Mouse (Mus musculus) kidney, adult 2 months (tissue): ENCODE data around the gene C130032M10Rik.

ENCODE experiments used
- CTCF ChIP-seq: fragments of 200-500 bp; conservative IDR thresholded peaks from 2 replicates; pipeline ENCODE4 v1.5.1; 2011; ENCODE audit warnings: low read depth, mild to moderate bottlenecking, control low read depth, low read length, moderate library complexity, mixed read lengths; ENCODE audit not compliant: insufficient read depth, insufficient read length
- POLR2A ChIP-seq: fragments of 200-500 bp; IDR thresholded peaks from one replicate; pipeline ENCODE4 v1.6.1; 2011; ENCODE audit warnings: low read depth, low read length, control low read depth

GRCm38 (mm10) chr9:114525073-114525633, 9.7 kb downstream of the C130032M10Rik start:
- TF ChIP-seq CTCF (no peak), POLR2A (no peak)
